In genomic region chr3:84665255-84666073, GRCm38 (mm10) we compare ENCODE assay signal across 8 mouse cellular contexts. TPM values are rescaled to one million over a fixed set of nuclear protein-coding genes. Genes with fewer than 3 reads are reported as not detected.
A peak's percentile ranks its signal among the peaks of the same experiment; 100 is the strongest.
DNase-seq lines count a peak whose midpoint lies in the region; ATAC-seq and TF ChIP-seq lines count a peak whose summit lies in the region.

No protein-coding gene starts in this region.

- H3K36me3 ChIP-seq in heart, adult 2 months (ENCODE audit: control insufficient read depth, insufficient read depth, low read length) = no peaks in the 10 kb centered on the region
- H3K36me3 ChIP-seq in ES-E14 (ENCODE audit: control insufficient read depth, insufficient read depth, low read length, poor library complexity, severe bottlenecking) = peaks cover 1% of the 10 kb centered on the region; the same call in 1 of the 2 replicates
- no peaks in the 10 kb centered on the region for H3K36me3 ChIP-seq in forebrain, embryonic 16.5 days (ENCODE audit: control insufficient read depth, insufficient read depth)
- H3K36me3 ChIP-seq in liver, embryonic 16.5 days (ENCODE audit: control insufficient read depth, insufficient read depth) = no peaks in the 10 kb centered on the region

- no peak for TF ChIP-seq POLR2A in heart, adult 2 months (IDR thresholded peaks at IDR 0.05; ENCODE audit: insufficient read depth, low read depth, low read length)

- H3K27ac ChIP-seq in heart, adult 2 months = peak overlapping the region; percentile 73
- peak overlapping the region; percentile 91 for H3K27ac ChIP-seq in ES-E14 (ENCODE audit: insufficient read depth, low read depth, low read length, poor library complexity, severe bottlenecking)
- H3K27ac ChIP-seq in forebrain, embryonic 16.5 days (ENCODE audit: low read length) = no peak overlapping the region
- no peak overlapping the region for H3K27ac ChIP-seq in liver, embryonic 16.5 days (ENCODE audit: low read length)

- intact Hi-C loops in heart, adult 2 months (cut with DNase I) = no loop called here

- H3K9ac ChIP-seq in heart, adult 2 months (ENCODE audit: low read depth, low read length) = peak overlapping the region; percentile 54; the same call in 1 of the 2 replicates
- peak overlapping the region; percentile 28; the same call in 1 of the 2 replicates for H3K9ac ChIP-seq in ES-E14 (ENCODE audit: insufficient read depth, low read depth, low read length, poor library complexity, severe bottlenecking)
- H3K9ac ChIP-seq in forebrain, embryonic 16.5 days (replicated peaks; ENCODE audit: low read depth, low read length) = peak overlapping the region; percentile 36
- H3K9ac ChIP-seq in liver, embryonic 16.5 days (ENCODE audit: low read depth, low read length) = no peak overlapping the region

- no peak for TF ChIP-seq EP300 in heart, adult 2 months (IDR thresholded peaks at IDR 0.05; ENCODE audit: insufficient read depth, low read depth, low read length)

- no peak for TF ChIP-seq CTCF in heart, adult 2 months (IDR thresholded peaks at IDR 0.05)

- no peaks in the 10 kb centered on the region for H3K27me3 ChIP-seq in heart, adult 2 months (ENCODE audit: control insufficient read depth, insufficient read depth, low read length)
- peaks cover 4% of the 10 kb centered on the region; the same call in 1 of the 2 replicates for H3K27me3 ChIP-seq in forebrain, embryonic 16.5 days (replicated peaks; ENCODE audit: control insufficient read depth, insufficient read depth, low read length)
- H3K27me3 ChIP-seq in liver, embryonic 16.5 days (ENCODE audit: control insufficient read depth, insufficient read depth, low read depth, low read length) = peaks cover 19% of the 10 kb centered on the region

- no peaks in the 10 kb centered on the region for H3K79me2 ChIP-seq in heart, adult 2 months (replicated peaks; ENCODE audit: control insufficient read depth, insufficient read depth, low read length)

- H3K4me3 ChIP-seq in heart, adult 2 months = peak overlapping the region; percentile 49
- peak overlapping the region; percentile 12 to 26; a peak in 3 of 4 replicates for H3K4me3 ChIP-seq in ES-E14 (ENCODE audit: insufficient read depth in 1 of 2, low read depth in 1 of 2, low read length in 2 of 2, poor library complexity in 1 of 2, severe bottlenecking in 1 of 2)
- H3K4me3 ChIP-seq in forebrain, embryonic 16.5 days (replicated peaks; ENCODE audit: low read length) = peak overlapping the region; percentile 28
- H3K4me3 ChIP-seq in liver, embryonic 16.5 days (ENCODE audit: low read depth, low read length) = peak overlapping the region; percentile 43

- in situ Hi-C loops in ES-E14 (cut with MboI; ENCODE audit: low sequenced_read_pairs in 2 of 2, unreplicated experiment in 2 of 2) = no loop called here

- H3K4me1 ChIP-seq in heart, adult 2 months (ENCODE audit: control insufficient read depth, insufficient read depth, low read length) = peaks cover 4% of the 10 kb centered on the region; the same call in 1 of the 2 replicates
- H3K4me1 ChIP-seq in ES-E14 (ENCODE audit: control insufficient read depth in 2 of 2, insufficient read depth in 2 of 2, low read length in 2 of 2, poor library complexity in 1 of 2) = peaks cover 10 to 30% of the 10 kb centered on the region in 2 experiments
- peaks cover 8% of the 10 kb centered on the region for H3K4me1 ChIP-seq in forebrain, embryonic 16.5 days (replicated peaks; ENCODE audit: control insufficient read depth, insufficient read depth, low read length)
- peaks cover 3% of the 10 kb centered on the region for H3K4me1 ChIP-seq in liver, embryonic 16.5 days (ENCODE audit: control insufficient read depth, low read depth, low read length)

- H3K4me2 ChIP-seq in forebrain, embryonic 16.5 days (ENCODE audit: low read length) = peak overlapping the region; percentile 50
- peak overlapping the region; percentile 48 for H3K4me2 ChIP-seq in liver, embryonic 16.5 days (ENCODE audit: low read depth, low read length)

- no peaks in the 10 kb centered on the region for H3K9me3 ChIP-seq in ES-E14 (ENCODE audit: control insufficient read depth, insufficient read depth, low read depth, low read length)
- no peaks in the 10 kb centered on the region for H3K9me3 ChIP-seq in forebrain, embryonic 16.5 days (ENCODE audit: control insufficient read depth, low read length)
- no peaks in the 10 kb centered on the region for H3K9me3 ChIP-seq in liver, embryonic 16.5 days (replicated peaks; ENCODE audit: control insufficient read depth, low read length)

- 34% methylated on average over 21 of the region's 21 CpGs for WGBS in heart, adult 2 months
- WGBS in forebrain, embryonic 16.5 days = 3% methylated on average over 21 of the region's 21 CpGs
- 14% methylated on average over 21 of the region's 21 CpGs for WGBS in liver, embryonic 16.5 days (ENCODE audit: insufficient replicate concordance)

- ATAC-seq in forebrain, embryonic 16.5 days = peak; percentile 49
- peak; percentile 32 for ATAC-seq in liver, embryonic 16.5 days (ENCODE audit: low read depth)

- no peak for DNase-seq in heart, adult 2 months
- DNase-seq in heart, postnatal 4 days = no peak
- no peak for DNase-seq in ES-E14 (ENCODE audit: low read depth, low spot score)
- no peak for DNase-seq in c-Kit-positive CD71-positive TER-119-positive erythroid progenitor cells, embryonic 14.5 days (ENCODE audit: low spot score)
- DNase-seq in spleen, postnatal 10 days (ENCODE audit: low spot score in 2 of 2) = no peak
- no peak for DNase-seq in T-cell, adult 2 months (ENCODE audit: low spot score)

TF ChIP-seq in ES-E14, 5 proteins besides CTCF, POLR2A, EP300 and RAD21:
- TF ChIP-seq MAFK (IDR thresholded peaks at IDR 0.05; ENCODE audit: insufficient read depth, low read depth, low read length) = no peak
- no peak for TF ChIP-seq ZNF384 (IDR thresholded peaks at IDR 0.05; ENCODE audit: low read depth, low read length)
- TF ChIP-seq ZC3H11A (IDR thresholded peaks at IDR 0.05; ENCODE audit: borderline replicate concordance, low read depth, low read length) = no peak
- no peak for TF ChIP-seq HCFC1 (IDR thresholded peaks at IDR 0.05; ENCODE audit: borderline replicate concordance, insufficient read depth, low read length)
- TF ChIP-seq CHD2 (IDR thresholded peaks at IDR 0.05; ENCODE audit: low read depth, low read length) = no peak

RNA-seq across cellular contexts. Expression of gene Tmem154, which starts 0.5 kb away (rescaled TPM):
- 1 to 10 TPM; 1.6 to 2.1 TPM for total RNA-seq in heart, adult 2 months (2021)
- 2.1 TPM in 2 replicates for polyA plus RNA-seq in heart, adult 2 months (2012; rRNA removed)
- 1 to 10 TPM; 3.6 to 4.0 TPM for total RNA-seq in heart, postnatal 4 days (2021)
- 0.31 and 0.53 TPM in 2 replicates for total RNA-seq in ES-E14 (2012; rRNA removed)
- polyA plus RNA-seq in forebrain, embryonic 16.5 days (2015; fragmentation: Nextera tagmentation; extraction: Ambion mirVana) = 0.85 and 1.2 TPM in 2 replicates
- 2.2 and 2.8 TPM in 2 replicates for polyA plus RNA-seq in liver, embryonic 16.5 days (2015; fragmentation: Nextera tagmentation; extraction: Ambion mirVana)

Comparison
In these comparisons a context has a peak if more than half of its experiments do, and no peak if none do; other contexts are left out.
1. H3K27ac ChIP-seq: peak in heart, adult 2 months (single experiment) and ES-E14 (single experiment); none in forebrain, embryonic 16.5 days (single experiment) and liver, embryonic 16.5 days (single experiment).
2. Peak in every context shown above with its lines, with median percentiles within 50 percentile points of each other: H3K4me3 ChIP-seq.